Mouse (Mus musculus): ENCODE measurements around the gene Vmn1r199.
"Not testable (repeated sequence)": the region's sequence is repeated elsewhere in the genome, so short reads cannot be mapped to it uniquely, and the experiment has no call there.

Gene Vmn1r199

GRCm38 (mm10) chr13:22379518-22379917 lies at the start of gene Vmn1r199:
TSS of gene Vmn1r199 (plus strand) at chr13:22379818.
- no peak for DNase-seq (ENCODE audit: low spot score in 2 of 2)

GRCm38 (mm10) chr13:22333269-22333668 lies 46.3 kb upstream of the Vmn1r199 start:
- DNase-seq (ENCODE audit: low spot score in 2 of 2): no peak

GRCm38 (mm10) chr13:22335565-22335964 lies 44.1 kb upstream of the Vmn1r199 start:
- DNase-seq (ENCODE audit: low spot score in 2 of 2): no peak

GRCm38 (mm10) chr13:22350064-22350463 lies 29.6 kb upstream of the Vmn1r199 start, which contains the start of gene Vmn1r198:
TSS of gene Vmn1r198 (plus strand) at chr13:22350364.
- DNase-seq (ENCODE audit: low spot score in 2 of 2): no peak

GRCm38 (mm10) chr13:22350813-22351212 lies 28.8 kb upstream of the Vmn1r199 start:
- no peak for DNase-seq (ENCODE audit: low spot score in 2 of 2)

GRCm38 (mm10) chr13:22381128-22381527 lies 1.5 kb downstream of the Vmn1r199 start:
- not testable (repeated sequence) for DNase-seq (ENCODE audit: low spot score in 2 of 2)

- DNase-seq (ENCODE audit: low spot score in 2 of 2): no peak
Observed at GRCm38 (mm10) chr13:22383401-22383800, 3.8 kb downstream of the Vmn1r199 start.

GRCm38 (mm10) chr13:22387050-22387449 lies 7.4 kb downstream of the Vmn1r199 start:
- no peak for DNase-seq (ENCODE audit: low spot score in 2 of 2)

- no peak for DNase-seq (ENCODE audit: low spot score in 2 of 2)
Observed at GRCm38 (mm10) chr13:22390073-22390472, 10.5 kb downstream of the Vmn1r199 start, which contains the start of gene Vmn1r200. TSS of gene Vmn1r200 (plus strand) at chr13:22390373.

- DNase-seq (ENCODE audit: low spot score in 2 of 2): no peak
Observed at GRCm38 (mm10) chr13:22402978-22403377, 23.4 kb downstream of the Vmn1r199 start.

All from urinary bladder, postnatal 36 days (tissue).